Mouse (Mus musculus) lung, adult 2 months (tissue): ENCODE measurements at regions not wholly inside any gene's neighbourhood (a gene's known extent, or its start where the extent isn't known, plus 50 kb on each side); places are given as distances from the start of the nearest gene placed in this dataset.

Source experiments
- DNase-seq: peaks from one replicate; pipeline ENCODE4 v3.0.0; 2022
- H3K4me1 ChIP-seq: fragments of 200-500 bp; 2 replicates; pipeline ENCODE4 v1.6.1; 2011; ENCODE audit warnings: low read length; ENCODE audit not compliant: control insufficient read depth, insufficient read depth
- H3K4me3 ChIP-seq: fragments of 200-500 bp; replicated peaks from 2 replicates; pipeline ENCODE3; 2011; ENCODE audit warnings: low read depth, mild to moderate bottlenecking, control low read depth, low read length; ENCODE audit errors: extremely low read depth
- CTCF ChIP-seq: fragments of 200-500 bp; IDR thresholded peaks from 2 replicates; pipeline ENCODE4 v1.5.1; 2011; ENCODE audit warnings: mild to moderate bottlenecking, low read length, control low read depth; ENCODE audit not compliant: insufficient read depth
- POLR2A ChIP-seq: fragments of 200-500 bp; IDR thresholded peaks from 2 replicates; pipeline ENCODE4 v1.6.1; 2011; ENCODE audit warnings: low read depth, mild to moderate bottlenecking, control low read depth, low read length, borderline replicate concordance; ENCODE audit errors: extremely low read depth
- WGBS: fragments of 180-500 bp; shearing (Covaris S2); methylation state at CpG from one replicate; pipeline ENCODE4 v1.1.7; 2018; 5-methylcytosine and 5-hydroxymethylcytosine counted together

GRCm38 (mm10) chr3:120898931-120899330 is 272.6 kb downstream of the Rwdd3 start:
- Histone ChIP-seq H3K4me1 (no peaks in the 10 kb centered on the region), H3K4me3 (no peak overlapping the region)
- 70% methylated on average over 5 of the region's 5 CpGs for WGBS
- TF ChIP-seq CTCF (no peak), POLR2A (no peak)
- no peak for DNase-seq

DNA sequence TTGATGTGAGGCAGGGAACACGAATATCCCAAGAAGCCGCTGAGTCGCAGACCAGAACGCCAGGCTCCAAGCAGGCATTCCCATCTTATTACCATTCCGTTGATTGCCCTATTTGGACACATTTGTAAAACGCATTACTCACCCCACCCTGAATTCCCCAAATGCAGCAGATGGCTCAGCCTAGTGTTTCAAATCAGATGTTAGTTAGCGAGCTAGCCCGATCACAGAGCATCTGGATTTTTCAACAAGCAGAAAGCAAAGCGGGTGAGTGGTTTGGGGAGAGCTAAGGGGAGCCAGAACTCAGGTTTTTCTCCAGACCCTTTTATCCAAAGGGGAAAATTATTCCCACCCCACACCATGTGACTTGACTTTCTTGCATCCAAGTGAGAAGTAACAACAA is 273.2 kb downstream of the Rwdd3 start:
- no peaks in the 10 kb centered on the region for H3K4me1 ChIP-seq
- 89% methylated on average over 9 of the region's 9 CpGs for WGBS

GRCm38 (mm10) chr3:120897758-120898157 is 273.7 kb downstream of the Rwdd3 start:
- no peak overlapping the region for H3K4me3 ChIP-seq
- WGBS: 91% methylated on average over 9 of the region's 9 CpGs
- TF ChIP-seq POLR2A (no peak), CTCF (no peak)
- no peak for DNase-seq
- no peaks in the 10 kb centered on the region for H3K4me1 ChIP-seq

More for the DNA sequence above, 273.2 kb downstream of the Rwdd3 start:
- no peak overlapping the region for H3K4me3 ChIP-seq
- TF ChIP-seq CTCF (no peak), POLR2A (no peak)
- DNase-seq: no peak

DNA sequence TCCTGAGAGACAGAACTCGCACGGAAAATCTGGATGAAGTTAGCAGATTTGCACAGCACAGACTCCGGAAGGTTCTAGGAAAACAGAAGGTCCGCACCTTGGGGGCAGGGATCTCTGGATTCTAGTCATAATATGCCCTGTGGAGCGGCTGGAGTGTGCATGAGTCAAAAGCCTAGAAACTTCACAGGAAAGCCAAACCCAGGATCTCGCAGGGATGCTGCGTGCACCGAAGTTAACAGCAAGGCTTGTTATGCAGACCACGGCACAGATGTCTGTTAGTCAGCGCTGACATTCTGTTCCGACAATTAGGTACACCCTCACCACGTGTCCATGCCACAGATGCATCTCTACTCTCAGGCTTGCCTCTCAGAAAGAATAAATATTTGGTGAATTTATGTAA is 274.3 kb downstream of the Rwdd3 start:
- H3K4me1 ChIP-seq: no peaks in the 10 kb centered on the region
- DNase-seq: no peak
- 85% methylated on average over 12 of the region's 12 CpGs for WGBS
- TF ChIP-seq POLR2A (no peak), CTCF (no peak)
- no peak overlapping the region for H3K4me3 ChIP-seq

DNA sequence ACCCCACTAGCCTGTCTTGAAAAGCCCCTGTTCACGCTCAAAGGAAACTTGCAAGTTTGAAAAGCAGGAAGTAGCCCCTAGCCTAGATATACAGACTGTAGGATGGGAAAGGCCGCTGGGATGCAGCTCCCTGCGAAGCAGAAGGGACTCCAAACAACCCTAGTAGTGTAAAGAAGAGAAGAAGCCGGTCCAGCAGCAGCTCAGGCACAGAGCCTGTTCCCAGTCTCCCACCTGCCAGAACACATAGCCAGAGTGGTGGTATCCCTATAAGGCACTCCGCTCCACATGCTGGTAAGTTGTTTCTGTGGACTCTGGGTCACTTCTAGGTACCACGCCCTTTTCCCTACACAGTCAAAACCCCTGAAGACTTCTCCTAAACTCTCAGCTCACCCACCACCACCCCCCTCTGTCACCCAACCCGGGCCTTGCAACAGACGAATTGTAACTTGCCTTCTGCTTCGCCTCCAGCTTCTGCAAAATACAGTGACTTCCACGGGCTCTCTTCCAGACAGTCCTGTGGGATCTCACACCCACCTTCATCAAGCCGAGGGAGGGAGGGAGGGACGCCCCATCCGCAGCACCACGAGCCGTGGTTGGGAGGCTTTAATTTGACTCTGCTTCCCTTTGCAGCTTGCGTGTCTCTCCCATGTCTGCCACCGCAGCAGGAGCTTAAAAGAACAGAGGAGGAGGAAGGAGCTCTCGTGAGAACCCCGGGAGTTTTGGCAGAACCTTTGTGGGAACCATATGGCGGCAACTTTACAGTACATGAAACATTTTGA is 285.2 kb downstream of the Rwdd3 start:
- TF ChIP-seq POLR2A (no peak), CTCF (no peak)
- no peak for DNase-seq
- no peaks in the 10 kb centered on the region for H3K4me1 ChIP-seq
- H3K4me3 ChIP-seq: no peak overlapping the region
- 46% methylated on average over 20 of the region's 20 CpGs for WGBS

GRCm38 (mm10) chr3:120885401-120885800 is 286.1 kb downstream of the Rwdd3 start:
- TF ChIP-seq CTCF (no peak), POLR2A (no peak)

DNA sequence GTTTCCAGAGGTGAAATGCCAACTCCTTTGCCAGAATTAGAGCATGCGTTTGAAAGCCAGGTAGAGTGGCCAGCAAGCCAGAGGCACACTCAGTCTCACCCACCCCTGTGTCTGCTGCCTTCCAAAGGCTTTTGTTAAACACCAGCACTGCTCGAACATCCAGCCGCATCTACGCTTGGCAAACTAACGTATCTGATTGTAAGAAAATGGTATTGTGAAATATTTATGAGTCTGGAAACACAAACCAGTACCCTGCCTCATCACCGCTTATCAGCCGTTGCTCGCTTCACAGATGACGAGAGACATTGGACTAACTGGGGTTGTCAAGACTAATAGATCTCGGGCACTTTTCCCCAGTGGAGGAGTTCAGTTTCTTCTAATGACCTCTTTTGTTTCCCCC is 287.3 kb downstream of the Rwdd3 start:
- 71% methylated on average over 10 of the region's 10 CpGs for WGBS
- no peak for DNase-seq
- Histone ChIP-seq H3K4me3 (no peak overlapping the region), H3K4me1 (no peaks in the 10 kb centered on the region)
- TF ChIP-seq POLR2A (no peak), CTCF (no peak)

More at GRCm38 (mm10) chr3:120885401-120885800, 286.1 kb downstream of the Rwdd3 start:
- H3K4me1 ChIP-seq: no peaks in the 10 kb centered on the region
- no peak overlapping the region for H3K4me3 ChIP-seq
- no peak for DNase-seq
- 80% methylated on average over 5 of the region's 5 CpGs for WGBS

- no peaks in the 10 kb centered on the region for H3K4me1 ChIP-seq
- TF ChIP-seq POLR2A: no peak
- no peak for TF ChIP-seq CTCF
- WGBS: 67% methylated on average over 5 of the region's 5 CpGs
- no peak overlapping the region for H3K4me3 ChIP-seq
- no peak for DNase-seq
These were observed 287.8 kb downstream of the Rwdd3 start for GRCm38 (mm10) chr3:120883650-120884049.

GRCm38 (mm10) chr3:120879409-120879808 is 292.1 kb downstream of the Rwdd3 start:
- no peaks in the 10 kb centered on the region for H3K4me1 ChIP-seq
- no peak for DNase-seq
- no peak overlapping the region for H3K4me3 ChIP-seq
- 83% methylated on average over 2 of the region's 2 CpGs for WGBS
- TF ChIP-seq POLR2A: no peak
- no peak for TF ChIP-seq CTCF

- H3K4me3 ChIP-seq: no peak overlapping the region
- no peaks in the 10 kb centered on the region for H3K4me1 ChIP-seq
- TF ChIP-seq CTCF: no peak
- TF ChIP-seq POLR2A: no peak
- WGBS: 84% methylated on average over 3 of the region's 3 CpGs
- no peak for DNase-seq
These were observed 295.8 kb downstream of the Rwdd3 start for GRCm38 (mm10) chr3:120875740-120876139.
